Mouse (Mus musculus): Measurements from ENCODE around the gene Mapk11. TPM values are rescaled to one million over a fixed set of nuclear protein-coding genes. Genes with fewer than 3 reads are reported as not detected.

The Mapk11 gene
- polyA plus RNA-seq, 1 experiment from 2014 or later: 5.9 TPM

GRCm38 (mm10) chr15:89140048-89140658 is 9.3 kb downstream of the Mapk11 start:
- peak overlapping the region; percentile 91 for H3K4me2 ChIP-seq
- H3K4me1 ChIP-seq: peaks cover 14% of the 10 kb centered on the region
- H3K4me3 ChIP-seq (replicated peaks): peak overlapping the region; percentile 51
- ATAC-seq (ENCODE audit: insufficient read depth, low FRiP score, low read depth): peak; percentile 15; the same call in 1 of the 2 replicates
- no peak overlapping the region; the same call in 1 of the 2 replicates for H3K9ac ChIP-seq
- under 1% methylated on average over 44 of the region's 53 CpGs for WGBS
- no peaks in the 10 kb centered on the region for H3K36me3 ChIP-seq
- H3K9me3 ChIP-seq: no peaks in the 10 kb centered on the region
- no peak overlapping the region for H3K27ac ChIP-seq
- H3K27me3 ChIP-seq (replicated peaks): peaks cover 54% of the 10 kb centered on the region

GRCm38 (mm10) chr15:89138531-89138930 is 10.9 kb downstream of the Mapk11 start:
- Histone ChIP-seq H3K9ac (no peak overlapping the region), H3K27ac (no peak overlapping the region), H3K4me3 (replicated peaks) (no peak overlapping the region), H3K4me1 (peaks cover 14% of the 10 kb centered on the region), H3K4me2 (no peak overlapping the region), H3K9me3 (no peaks in the 10 kb centered on the region), H3K27me3 (replicated peaks) (peaks cover 43% of the 10 kb centered on the region), H3K36me3 (no peaks in the 10 kb centered on the region)
- 89% methylated on average over 6 of the region's 6 CpGs for WGBS
- ATAC-seq (ENCODE audit: insufficient read depth, low FRiP score, low read depth): no peak

- Histone ChIP-seq H3K9me3 (no peaks in the 10 kb centered on the region), H3K4me3 (replicated peaks) (no peak overlapping the region), H3K27me3 (replicated peaks) (peaks cover 43% of the 10 kb centered on the region), H3K27ac (no peak overlapping the region), H3K9ac (no peak overlapping the region), H3K4me1 (peaks cover 14% of the 10 kb centered on the region), H3K36me3 (no peaks in the 10 kb centered on the region), H3K4me2 (no peak overlapping the region)
- WGBS: 80% methylated on average over 7 of the region's 7 CpGs
- no peak for ATAC-seq (ENCODE audit: insufficient read depth, low FRiP score, low read depth)
Measured at GRCm38 (mm10) chr15:89138046-89138405, 11.4 kb downstream of the Mapk11 start.

GRCm38 (mm10) chr15:89137378-89138045 is 11.9 kb downstream of the Mapk11 start:
- no peak overlapping the region for H3K27ac ChIP-seq
- H3K9me3 ChIP-seq: no peaks in the 10 kb centered on the region
- H3K4me3 ChIP-seq (replicated peaks): no peak overlapping the region
- no peak for ATAC-seq (ENCODE audit: insufficient read depth, low FRiP score, low read depth)
- H3K9ac ChIP-seq: no peak overlapping the region
- no peaks in the 10 kb centered on the region for H3K36me3 ChIP-seq
- 70% methylated on average over 11 of the region's 11 CpGs for WGBS
- peaks cover 14% of the 10 kb centered on the region for H3K4me1 ChIP-seq
- H3K27me3 ChIP-seq (replicated peaks): peaks cover 40% of the 10 kb centered on the region
- H3K4me2 ChIP-seq: no peak overlapping the region

- H3K4me1 ChIP-seq: peaks cover 14% of the 10 kb centered on the region
- ATAC-seq (ENCODE audit: insufficient read depth, low FRiP score, low read depth): no peak
- H3K9me3 ChIP-seq: no peaks in the 10 kb centered on the region
- peaks cover 34% of the 10 kb centered on the region for H3K27me3 ChIP-seq (replicated peaks)
- WGBS: 93% methylated on average over 5 of the region's 5 CpGs
- H3K4me3 ChIP-seq (replicated peaks): no peak overlapping the region
- no peaks in the 10 kb centered on the region for H3K36me3 ChIP-seq
- no peak overlapping the region for H3K27ac ChIP-seq
- no peak overlapping the region for H3K4me2 ChIP-seq
- H3K9ac ChIP-seq: no peak overlapping the region
Measured at GRCm38 (mm10) chr15:89136461-89137155, 12.8 kb downstream of the Mapk11 start.

- Histone ChIP-seq H3K9ac (no peak overlapping the region), H3K4me2 (no peak overlapping the region), H3K4me1 (peaks cover 17% of the 10 kb centered on the region), H3K27ac (no peak overlapping the region), H3K36me3 (no peaks in the 10 kb centered on the region), H3K27me3 (replicated peaks) (no peaks in the 10 kb centered on the region), H3K9me3 (no peaks in the 10 kb centered on the region), H3K4me3 (replicated peaks) (no peak overlapping the region)
- 75% methylated on average over 3 of the region's 3 CpGs for WGBS
- ATAC-seq (ENCODE audit: insufficient read depth, low FRiP score, low read depth): no peak
Measured at GRCm38 (mm10) chr15:89131316-89131715, 18.1 kb downstream of the Mapk11 start.

GRCm38 (mm10) chr15:89130245-89130644 is 19.2 kb downstream of the Mapk11 start:
- no peak overlapping the region for H3K9ac ChIP-seq
- ATAC-seq (ENCODE audit: insufficient read depth, low FRiP score, low read depth): no peak
- H3K4me3 ChIP-seq (replicated peaks): no peak overlapping the region
- H3K27me3 ChIP-seq (replicated peaks): no peaks in the 10 kb centered on the region
- H3K27ac ChIP-seq: no peak overlapping the region
- H3K36me3 ChIP-seq: peaks cover 2% of the 10 kb centered on the region; the same call in 1 of the 2 replicates
- no peak overlapping the region for H3K4me2 ChIP-seq
- peaks cover 17% of the 10 kb centered on the region for H3K4me1 ChIP-seq
- no peaks in the 10 kb centered on the region for H3K9me3 ChIP-seq

GRCm38 (mm10) chr15:89128382-89129350 is 20.8 kb downstream of the Mapk11 start, which contains the start of gene Hdac10:
Hdac10 (minus strand) TSS chr15:89128700.
- H3K27me3 ChIP-seq (replicated peaks): no peaks in the 10 kb centered on the region
- H3K9ac ChIP-seq: peak within 1 kb of the TSS; percentile 36; the same call in 1 of the 2 replicates
- H3K4me2 ChIP-seq: peak within 1 kb of the TSS; percentile 92
- H3K4me1 ChIP-seq: peaks cover 20% of the 10 kb centered on the region
- H3K27ac ChIP-seq: peak within 1 kb of the TSS; percentile 72
- WGBS: 2% methylated on average over 36 of the region's 36 CpGs
- H3K4me3 ChIP-seq (replicated peaks): peak within 1 kb of the TSS; percentile 52
- ATAC-seq (ENCODE audit: insufficient read depth, low FRiP score, low read depth): peak; percentile 82
- H3K36me3 ChIP-seq: peaks cover 4% of the 10 kb centered on the region; the same call in 1 of the 2 replicates
- no peaks in the 10 kb centered on the region for H3K9me3 ChIP-seq

- H3K4me1 ChIP-seq: peaks cover 26% of the 10 kb centered on the region
- H3K9ac ChIP-seq: peak overlapping the region; percentile 36; the same call in 1 of the 2 replicates
- H3K36me3 ChIP-seq: peaks cover 4% of the 10 kb centered on the region; the same call in 1 of the 2 replicates
- no peak for ATAC-seq (ENCODE audit: insufficient read depth, low FRiP score, low read depth)
- H3K4me3 ChIP-seq (replicated peaks): peak overlapping the region; percentile 52
- no peak overlapping the region for H3K27ac ChIP-seq
- 84% methylated on average over 8 of the region's 8 CpGs for WGBS
- H3K4me2 ChIP-seq: peak overlapping the region; percentile 92
- no peaks in the 10 kb centered on the region for H3K27me3 ChIP-seq (replicated peaks)
- H3K9me3 ChIP-seq: no peaks in the 10 kb centered on the region
Measured at GRCm38 (mm10) chr15:89127364-89127940, 22.0 kb downstream of the Mapk11 start.

- Histone ChIP-seq H3K36me3 (peaks cover 4% of the 10 kb centered on the region; the same call in 1 of the 2 replicates), H3K4me2 (no peak overlapping the region), H3K9me3 (no peaks in the 10 kb centered on the region), H3K9ac (no peak overlapping the region), H3K4me1 (peaks cover 34% of the 10 kb centered on the region), H3K27ac (no peak overlapping the region), H3K27me3 (replicated peaks) (no peaks in the 10 kb centered on the region), H3K4me3 (replicated peaks) (no peak overlapping the region)
- 90% methylated on average over 8 of the region's 8 CpGs for WGBS
- ATAC-seq (ENCODE audit: insufficient read depth, low FRiP score, low read depth): no peak
Measured at GRCm38 (mm10) chr15:89126622-89127021, 22.8 kb downstream of the Mapk11 start.

- peaks cover 37% of the 10 kb centered on the region for H3K4me1 ChIP-seq
- peaks cover 4% of the 10 kb centered on the region; the same call in 1 of the 2 replicates for H3K36me3 ChIP-seq
- no peaks in the 10 kb centered on the region for H3K9me3 ChIP-seq
- WGBS: 90% methylated on average over 9 of the region's 9 CpGs
- no peak overlapping the region for H3K4me3 ChIP-seq (replicated peaks)
- H3K4me2 ChIP-seq: no peak overlapping the region
- H3K27ac ChIP-seq: no peak overlapping the region
- no peak overlapping the region for H3K9ac ChIP-seq
- ATAC-seq (ENCODE audit: insufficient read depth, low FRiP score, low read depth): no peak
- no peaks in the 10 kb centered on the region for H3K27me3 ChIP-seq (replicated peaks)
Measured at GRCm38 (mm10) chr15:89125351-89125750, 24.1 kb downstream of the Mapk11 start.

Measured in stomach, embryonic 15.5 days (tissue).